ENCODE assay signal across 8 mouse cellular contexts in genomic region chr4:86668290-86669000, GRCm38 (mm10). TPM values are rescaled to one million over a fixed set of nuclear protein-coding genes. Genes with fewer than 3 reads are reported as not detected.
DNase-seq lines count a peak whose midpoint lies in the region; ATAC-seq and TF ChIP-seq lines count a peak whose summit lies in the region.

No protein-coding gene starts in this region.

- no peak for TF ChIP-seq POLR2A in heart, adult 2 months (IDR thresholded peaks at IDR 0.05; ENCODE audit: insufficient read depth, low read depth, low read length)

- peak overlapping the region; percentile 78 for H3K4me3 ChIP-seq in heart, adult 2 months
- H3K4me3 ChIP-seq in brown adipose tissue, adult 24 weeks (ENCODE audit: insufficient read depth, low read depth, low read length), result peak overlapping the region; percentile 71
- H3K4me3 ChIP-seq in hindbrain, embryonic 16.5 days (ENCODE audit: low read length), result peak overlapping the region; percentile 62
- no peak overlapping the region for H3K4me3 ChIP-seq in midbrain, embryonic 12.5 days

- WGBS in heart, adult 2 months, result 92% methylated on average over 14 of the region's 14 CpGs
- 94% methylated on average over 14 of the region's 14 CpGs for WGBS in hindbrain, embryonic 16.5 days
- WGBS in midbrain, embryonic 12.5 days, result 92% methylated on average over 14 of the region's 14 CpGs

- no peak for TF ChIP-seq EP300 in heart, adult 2 months (IDR thresholded peaks at IDR 0.05; ENCODE audit: insufficient read depth, low read depth, low read length)

- peaks cover 4% of the 10 kb centered on the region; the same call in 1 of the 2 replicates for H3K79me2 ChIP-seq in heart, adult 2 months (replicated peaks; ENCODE audit: control insufficient read depth, insufficient read depth, low read length)

- intact Hi-C loops in heart, adult 2 months (cut with DNase I), result no loop called here

- peaks cover 14% of the 10 kb centered on the region for H3K4me1 ChIP-seq in heart, adult 2 months (ENCODE audit: control insufficient read depth, insufficient read depth, low read length)
- H3K4me1 ChIP-seq in brown adipose tissue, adult 24 weeks (ENCODE audit: control insufficient read depth, insufficient read depth, insufficient read length, low read length), result peaks cover 11% of the 10 kb centered on the region
- peaks cover 6% of the 10 kb centered on the region for H3K4me1 ChIP-seq in hindbrain, embryonic 16.5 days (ENCODE audit: control insufficient read depth, insufficient read depth, low read depth, low read length)
- H3K4me1 ChIP-seq in midbrain, embryonic 12.5 days, result peaks cover 15% of the 10 kb centered on the region

- DNase-seq in heart, adult 2 months, result no peak
- DNase-seq in heart, postnatal 4 days, result no peak
- DNase-seq in cerebellum, adult 9-11 months, result no peak
- DNase-seq in thymus, postnatal 36 days, result no peak
- no peak for DNase-seq in B cell, adult 2 months

- H3K9ac ChIP-seq in heart, adult 2 months (ENCODE audit: low read depth, low read length), result peak overlapping the region; percentile 98; the same call in 1 of the 2 replicates
- H3K9ac ChIP-seq in hindbrain, embryonic 16.5 days (ENCODE audit: low read depth, low read length), result no peak overlapping the region
- no peak overlapping the region for H3K9ac ChIP-seq in midbrain, embryonic 12.5 days (replicated peaks)

- no peaks in the 10 kb centered on the region for H3K27me3 ChIP-seq in heart, adult 2 months (ENCODE audit: control insufficient read depth, insufficient read depth, low read length)
- no peaks in the 10 kb centered on the region for H3K27me3 ChIP-seq in hindbrain, embryonic 16.5 days (replicated peaks; ENCODE audit: control insufficient read depth, insufficient read depth, low read length)
- no peaks in the 10 kb centered on the region for H3K27me3 ChIP-seq in midbrain, embryonic 12.5 days

- peaks cover 43% of the 10 kb centered on the region for H3K36me3 ChIP-seq in heart, adult 2 months (ENCODE audit: control insufficient read depth, insufficient read depth, low read length)
- peaks cover 4% of the 10 kb centered on the region; the same call in 1 of the 2 replicates for H3K36me3 ChIP-seq in hindbrain, embryonic 16.5 days (ENCODE audit: control insufficient read depth, insufficient read depth, low read length)
- peaks cover 32% of the 10 kb centered on the region for H3K36me3 ChIP-seq in midbrain, embryonic 12.5 days

- H3K4me2 ChIP-seq in hindbrain, embryonic 16.5 days (ENCODE audit: low read length), result peak overlapping the region; percentile 83
- H3K4me2 ChIP-seq in midbrain, embryonic 12.5 days (replicated peaks), result peak overlapping the region; percentile 75

- no peak for TF ChIP-seq CTCF in heart, adult 2 months (IDR thresholded peaks at IDR 0.05)

- ATAC-seq in hindbrain, embryonic 16.5 days, result no peak
- no peak for ATAC-seq in midbrain, embryonic 12.5 days (ENCODE audit: low FRiP score, low read depth)

- no peaks in the 10 kb centered on the region for H3K9me3 ChIP-seq in hindbrain, embryonic 16.5 days (ENCODE audit: control insufficient read depth, low read length)
- H3K9me3 ChIP-seq in midbrain, embryonic 12.5 days, result no peaks in the 10 kb centered on the region

- peak overlapping the region; percentile 94 for H3K27ac ChIP-seq in heart, adult 2 months
- H3K27ac ChIP-seq in brown adipose tissue, adult 24 weeks (replicated peaks; ENCODE audit: low read depth, low read length), result peak overlapping the region; percentile 98
- H3K27ac ChIP-seq in hindbrain, embryonic 16.5 days (ENCODE audit: low read depth, low read length), result no peak overlapping the region
- no peak overlapping the region for H3K27ac ChIP-seq in midbrain, embryonic 12.5 days (replicated peaks)

RNA-seq across cellular contexts. Expression of gene Plin2, which starts 1.4 kb away (rescaled TPM):
- 100 to 1,000 TPM; 115 to 120 TPM for total RNA-seq in heart, adult 2 months (2021)
- 89.4 and 117 TPM in 2 replicates for polyA plus RNA-seq in heart, adult 2 months (2012; rRNA removed)
- 100 to 1,000 TPM in 1 of 2 experiments, 10 to 100 TPM in 1; 99.8 to 104 TPM for total RNA-seq in heart, postnatal 4 days (2021)
- polyA plus RNA-seq in brown adipose tissue, adult 24 weeks (2012; ENCODE audit: insufficient read depth, insufficient read length, missing spikeins), result 969 and 1,325 TPM in 2 replicates
- 49.5 and 53.8 TPM in 2 replicates for polyA plus RNA-seq in hindbrain, embryonic 16.5 days (2015; fragmentation: Nextera tagmentation; extraction: Ambion mirVana)
- polyA plus RNA-seq in midbrain, embryonic 12.5 days (2016; fragmentation: Nextera tagmentation; extraction: Ambion mirVana), result 51.4 and 54.7 TPM in 2 replicates

RNA-seq across cellular contexts. Expression of gene Haus6, which starts 56.6 kb away (rescaled TPM):
- 1 to 10 TPM; 4.7 to 5.5 TPM for total RNA-seq in heart, adult 2 months (2021)
- 1.3 and 1.8 TPM in 2 replicates for polyA plus RNA-seq in heart, adult 2 months (2012; rRNA removed)
- total RNA-seq in heart, postnatal 4 days (2021), result 10 to 100 TPM; 11.9 to 15.4 TPM
- 2.1 and 3.5 TPM in 2 replicates for polyA plus RNA-seq in brown adipose tissue, adult 24 weeks (2012; ENCODE audit: insufficient read depth, insufficient read length, missing spikeins)
- polyA plus RNA-seq in hindbrain, embryonic 16.5 days (2015; fragmentation: Nextera tagmentation; extraction: Ambion mirVana), result 5.0 and 5.5 TPM in 2 replicates
- 21.6 and 24.1 TPM in 2 replicates for polyA plus RNA-seq in midbrain, embryonic 12.5 days (2016; fragmentation: Nextera tagmentation; extraction: Ambion mirVana)

Comparison
In these comparisons a context has a peak if more than half of its experiments do, and no peak if none do; other contexts are left out.
1. H3K27ac ChIP-seq: peak in heart, adult 2 months (single experiment) and brown adipose tissue, adult 24 weeks (single experiment); none in hindbrain, embryonic 16.5 days (single experiment) and midbrain, embryonic 12.5 days (single experiment).